Mouse (Mus musculus): ENCODE results near the gene Mbnl1. TPM values are rescaled to one million over a fixed set of nuclear protein-coding genes. Genes with fewer than 3 reads are reported as not detected.

Gene Mbnl1
- total RNA-seq, 2 experiments from 2014 or later: 501 to 534 TPM

DNA sequence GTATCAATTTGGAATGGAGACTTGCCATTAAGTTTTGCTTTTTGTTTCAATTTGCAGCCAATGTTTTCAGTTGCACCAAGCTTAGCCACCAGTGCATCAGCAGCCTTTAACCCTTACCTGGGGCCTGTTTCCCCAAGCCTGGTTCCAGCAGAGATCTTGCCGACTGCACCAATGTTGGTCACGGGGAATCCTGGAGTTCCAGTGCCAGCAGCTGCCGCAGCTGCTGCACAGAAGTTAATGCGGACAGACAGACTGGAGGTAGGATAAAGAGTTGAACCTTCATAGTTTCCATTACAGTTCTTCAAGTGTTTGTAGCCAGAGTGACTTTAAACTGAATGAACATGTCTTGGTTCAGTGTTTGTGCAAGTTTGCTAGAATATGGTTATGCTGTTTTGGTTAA lies 131.0 kb downstream of the Mbnl1 start:
- no peak for DNase-seq (ENCODE audit: low spot score)

DNA sequence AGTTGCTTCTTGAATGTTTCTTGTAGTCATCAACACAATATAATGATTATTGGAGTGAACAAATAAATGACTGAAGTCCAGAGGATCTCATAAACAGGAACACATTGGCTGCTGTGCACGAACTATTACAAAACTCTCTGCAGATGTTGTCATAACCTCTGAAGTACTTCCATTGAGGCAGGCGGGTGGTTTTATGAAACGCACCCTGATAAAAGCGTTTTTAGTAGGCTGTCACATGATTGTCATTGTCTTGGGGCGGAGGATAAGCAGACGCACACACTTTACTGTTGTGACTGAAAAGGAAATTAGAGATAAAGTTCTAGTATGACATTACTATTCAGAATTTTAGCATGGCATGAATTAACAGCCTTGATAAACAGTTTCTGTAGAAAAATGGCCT lies 131.6 kb downstream of the Mbnl1 start:
- DNase-seq (ENCODE audit: low spot score): no peak

DNA sequence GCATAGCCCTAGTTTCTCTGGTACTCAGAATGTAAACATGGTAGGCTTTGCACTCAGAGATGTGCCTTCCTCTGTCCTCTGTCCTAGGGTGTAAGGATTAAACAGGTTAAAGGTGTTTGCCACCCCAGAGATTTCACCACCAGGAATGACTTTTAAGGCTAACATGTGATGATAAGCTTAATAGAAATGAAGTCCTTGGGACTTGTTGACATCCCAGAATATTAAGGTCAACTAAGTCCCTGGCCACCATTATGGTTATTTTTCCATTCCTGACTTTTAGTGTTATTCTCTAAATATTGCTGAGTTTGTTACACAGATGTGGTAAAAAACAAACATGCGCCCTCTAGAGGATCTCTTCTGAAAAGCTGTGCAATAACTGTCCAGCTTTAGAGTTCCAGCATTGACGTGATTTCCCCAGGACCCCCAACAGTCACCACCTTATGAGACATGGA lies 136.3 kb downstream of the Mbnl1 start:
- DNase-seq (ENCODE audit: low spot score): no peak

DNA sequence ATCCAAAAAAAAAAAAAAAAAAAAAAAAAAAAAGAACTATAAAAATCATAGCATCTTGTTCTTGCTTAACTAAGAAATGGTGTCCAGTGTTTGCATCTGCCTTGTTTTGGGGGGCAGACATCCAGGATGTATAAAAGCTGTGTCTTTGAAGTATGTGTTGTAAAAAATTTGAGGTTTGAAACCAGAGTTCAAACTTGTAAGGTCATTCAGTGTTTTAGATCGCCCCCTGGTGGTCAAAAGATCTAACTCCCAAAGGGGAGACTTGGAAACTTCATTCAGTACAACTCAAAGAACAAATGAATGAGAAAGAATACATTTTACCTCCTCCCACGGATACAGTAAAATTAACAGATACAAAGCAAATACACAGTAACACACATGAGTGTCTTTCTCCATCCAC lies 139.2 kb downstream of the Mbnl1 start:
- DNase-seq (ENCODE audit: low spot score): peak; percentile 74

DNA sequence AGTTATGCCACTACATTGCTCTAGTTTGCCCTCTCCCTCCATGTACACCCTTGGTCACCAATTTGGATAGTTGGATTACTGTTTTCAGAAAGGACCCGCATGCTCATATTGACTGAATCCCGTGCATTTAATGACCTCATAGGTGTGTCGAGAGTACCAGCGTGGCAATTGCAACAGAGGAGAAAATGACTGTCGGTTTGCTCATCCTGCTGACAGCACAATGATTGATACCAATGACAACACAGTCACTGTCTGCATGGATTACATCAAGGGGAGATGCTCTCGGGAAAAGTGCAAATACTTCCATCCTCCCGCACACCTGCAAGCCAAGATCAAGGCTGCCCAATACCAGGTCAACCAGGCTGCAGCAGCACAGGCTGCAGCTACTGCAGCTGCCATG lies 140.5 kb downstream of the Mbnl1 start:
- DNase-seq (ENCODE audit: low spot score): no peak

DNA sequence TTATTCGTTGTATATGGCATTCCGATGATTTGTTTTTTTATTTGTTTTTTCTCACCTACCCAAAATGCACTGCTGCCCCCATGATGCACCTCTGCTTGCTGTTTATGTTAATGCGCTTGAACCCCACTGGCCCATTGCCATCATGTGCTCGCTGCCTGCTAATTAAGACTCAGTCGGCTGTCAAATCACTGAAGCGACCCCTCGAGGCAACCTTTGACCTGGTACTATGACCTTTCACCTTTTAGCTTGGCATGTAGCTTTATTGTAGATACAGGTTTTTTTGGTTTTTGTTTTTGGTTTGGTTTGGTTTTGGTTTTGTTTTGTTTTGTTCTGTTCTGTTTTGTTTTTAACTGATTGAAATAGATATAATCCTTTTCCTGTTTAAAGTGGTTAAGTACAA lies 141.9 kb downstream of the Mbnl1 start:
- DNase-seq (ENCODE audit: low spot score): no peak

- DNase-seq (ENCODE audit: low spot score): no peak
Measured at GRCm38 (mm10) chr3:60615057-60615606, 142.5 kb downstream of the Mbnl1 start.

GRCm38 (mm10) chr3:60615615-60616014 lies 143.0 kb downstream of the Mbnl1 start:
- DNase-seq (ENCODE audit: low spot score): no peak

- DNase-seq (ENCODE audit: low spot score): no peak
Measured at GRCm38 (mm10) chr3:60616147-60616546, 143.5 kb downstream of the Mbnl1 start.

DNA sequence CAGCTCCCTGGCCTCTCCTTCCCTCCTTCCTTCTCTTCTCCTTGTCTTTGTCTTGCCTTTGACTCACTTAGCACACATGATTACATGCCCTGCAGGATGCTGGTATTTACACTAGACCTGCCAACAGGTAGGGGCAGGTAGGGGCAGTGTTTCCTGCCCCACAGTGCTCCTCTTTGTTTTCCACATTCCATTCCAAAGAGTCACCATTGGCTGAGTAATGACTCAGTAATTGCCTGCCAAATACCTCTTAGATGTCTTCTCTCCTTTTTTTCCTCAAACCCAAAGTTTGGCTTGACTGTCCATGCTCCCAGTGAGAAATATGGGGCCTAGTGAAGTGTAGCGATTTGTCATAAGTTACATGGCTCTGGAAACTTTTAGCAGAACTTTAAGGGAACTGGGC lies 145.0 kb downstream of the Mbnl1 start:
- no peak for DNase-seq (ENCODE audit: low spot score)

DNA sequence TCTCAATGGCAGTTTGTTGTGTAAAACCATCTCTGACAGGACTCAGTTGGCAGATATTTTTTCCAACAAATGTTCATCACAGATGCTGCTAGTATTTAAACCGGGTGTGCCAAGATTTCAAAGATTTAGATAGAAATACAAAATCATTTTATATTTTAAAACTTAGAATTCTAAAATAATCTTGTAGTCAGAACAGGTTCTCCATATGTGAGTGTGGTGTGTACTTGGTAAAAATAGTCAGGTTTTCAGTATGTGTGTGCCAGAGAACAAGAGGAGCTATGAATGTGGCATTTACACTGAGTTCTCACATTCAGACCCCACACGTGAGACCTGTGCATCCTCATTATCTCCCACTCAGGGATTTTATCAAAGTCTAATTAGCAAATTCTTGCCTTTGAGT lies 147.6 kb downstream of the Mbnl1 start:
- DNase-seq (ENCODE audit: low spot score): no peak

DNA sequence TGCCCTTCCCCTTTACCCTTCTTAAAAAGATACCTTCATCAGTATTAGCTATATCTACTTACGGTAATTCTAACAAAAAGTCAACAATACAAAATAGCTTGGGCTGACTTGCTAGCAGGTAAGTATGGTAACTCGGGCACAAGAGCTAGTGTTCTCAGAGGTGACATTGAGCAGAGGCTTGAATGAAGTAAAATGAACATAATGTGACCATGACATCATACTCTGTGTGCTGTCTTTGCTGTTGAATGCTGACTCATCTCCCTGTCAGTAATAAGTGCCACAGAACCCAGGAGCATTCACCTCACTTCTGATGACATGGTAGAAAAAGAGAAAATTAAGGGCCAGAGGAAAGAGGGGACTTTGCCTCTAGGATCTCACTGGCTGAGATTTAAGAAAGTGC lies 158.6 kb downstream of the Mbnl1 start:
- DNase-seq (ENCODE audit: low spot score): no peak

DNA sequence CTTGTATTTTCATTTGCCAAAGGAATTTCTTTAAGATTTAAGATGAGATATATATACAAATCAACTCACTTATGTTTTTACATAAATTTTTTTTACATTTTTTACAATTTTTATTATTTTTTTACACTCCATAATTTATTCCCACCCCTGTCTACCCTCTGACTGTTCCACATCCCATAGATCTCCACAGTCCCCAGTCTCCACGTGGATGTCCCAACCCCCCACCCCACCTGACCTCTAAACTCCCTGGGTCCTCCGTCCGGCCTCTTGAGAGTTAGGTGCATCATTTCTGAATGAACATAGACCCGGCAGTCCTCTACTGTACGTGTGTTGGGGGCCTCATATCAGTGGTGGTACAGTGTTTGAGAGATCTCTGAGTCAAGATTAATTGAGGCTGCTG lies 159.1 kb downstream of the Mbnl1 start:
- DNase-seq (ENCODE audit: low spot score): no peak

DNA sequence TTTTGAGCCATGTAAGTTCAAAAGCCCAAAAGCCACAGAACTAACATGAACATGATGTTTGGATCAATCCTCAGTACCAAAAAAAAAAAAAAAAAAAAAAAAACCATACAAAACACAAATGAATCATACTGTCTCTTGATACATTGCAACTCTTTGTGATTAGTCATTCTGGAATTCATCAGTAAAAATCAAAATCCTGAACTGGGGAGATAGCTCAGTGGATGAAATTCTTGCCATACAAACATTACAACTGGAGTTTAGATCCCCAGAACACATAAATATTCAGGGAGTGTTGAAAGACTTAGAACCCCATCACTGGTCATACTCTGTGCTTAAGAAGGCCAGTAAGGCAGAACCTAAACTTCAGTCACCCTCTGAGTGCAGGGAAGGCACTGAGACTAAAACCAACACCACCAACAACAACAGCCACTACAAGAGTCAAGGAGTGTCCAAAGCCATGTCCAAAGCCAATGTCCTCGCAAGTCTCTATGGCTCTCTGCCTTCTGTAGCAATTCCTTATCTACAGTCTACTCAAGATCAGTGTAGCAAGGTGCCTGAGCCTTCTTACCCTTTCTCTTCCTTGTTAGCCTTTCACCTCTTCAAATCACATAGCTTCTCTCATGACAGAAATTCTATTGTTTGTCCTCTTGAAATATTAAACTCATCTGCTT lies 160.3 kb downstream of the Mbnl1 start:
- no peak for DNase-seq (ENCODE audit: low spot score)

GRCm38 (mm10) chr3:60638530-60638929 lies 165.9 kb downstream of the Mbnl1 start:
- no peak for DNase-seq (ENCODE audit: low spot score)

DNA sequence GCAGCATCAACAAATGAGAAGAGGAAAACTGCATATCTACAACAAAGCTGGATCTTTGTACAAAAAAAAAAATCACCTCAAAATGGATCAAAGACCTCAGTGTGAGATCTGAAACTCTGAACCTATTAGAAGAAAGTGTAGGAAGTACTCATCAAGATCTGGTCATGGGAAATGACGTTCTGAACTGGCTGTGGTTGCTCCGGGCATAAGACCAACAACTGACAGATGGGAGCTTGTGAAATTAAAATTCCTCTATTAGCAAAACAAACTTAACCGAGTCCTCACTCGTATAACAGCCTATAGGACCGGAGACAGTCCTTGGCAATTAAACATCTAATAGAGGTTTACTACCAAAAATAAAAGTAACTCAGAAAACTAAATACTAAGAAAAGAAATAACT lies 166.5 kb downstream of the Mbnl1 start:
- no peak for DNase-seq (ENCODE audit: low spot score)

DNA sequence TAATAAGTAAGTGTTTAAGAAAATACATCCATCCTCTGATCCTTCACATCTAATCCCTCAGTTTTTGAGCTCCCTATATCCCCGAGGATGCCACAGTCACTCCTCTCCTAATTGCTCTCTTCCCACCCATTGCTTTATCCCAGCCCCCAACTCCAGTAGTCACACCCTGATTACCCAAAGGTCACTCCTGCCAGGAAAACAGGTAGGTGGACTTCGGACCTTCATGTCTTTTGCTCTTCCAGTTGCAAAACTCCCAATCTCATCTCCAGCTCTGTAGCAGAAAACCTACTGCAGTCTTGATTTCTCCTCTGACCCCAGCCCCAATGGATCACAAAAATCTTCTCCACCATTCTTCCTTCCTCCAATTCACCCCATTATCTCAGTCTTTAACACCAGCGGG lies 169.6 kb downstream of the Mbnl1 start:
- DNase-seq (ENCODE audit: low spot score): no peak

- no peak for DNase-seq (ENCODE audit: low spot score)
Measured at GRCm38 (mm10) chr3:60645531-60645930, 172.9 kb downstream of the Mbnl1 start.

DNA sequence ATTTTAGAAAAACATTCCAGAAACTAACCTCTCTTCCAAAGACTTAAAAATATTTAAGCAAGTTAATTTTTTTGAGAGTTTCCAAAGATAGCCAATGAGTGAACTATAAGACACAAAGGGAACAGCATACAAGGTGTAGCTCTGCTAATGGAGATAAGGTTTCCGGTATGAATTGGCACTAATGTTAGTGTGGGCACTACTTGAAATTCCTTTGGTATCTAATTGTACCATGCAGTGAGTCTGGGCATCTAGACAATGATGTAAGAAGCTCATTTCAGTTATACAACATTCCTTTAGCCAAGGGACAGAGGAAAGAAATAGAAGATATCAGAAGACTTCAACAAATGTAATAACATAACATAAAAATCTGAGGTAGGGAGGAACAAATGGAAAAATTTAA lies 175.7 kb downstream of the Mbnl1 start:
- DNase-seq (ENCODE audit: low spot score): no peak

- no peak for DNase-seq (ENCODE audit: low spot score)
Measured at GRCm38 (mm10) chr3:60660762-60661161, 188.1 kb downstream of the Mbnl1 start.
